Mouse (Mus musculus): ENCODE results near the gene Ulk4.

GRCm38 (mm10) chr9:121298411-121299091 lies 21.6 kb upstream of the Ulk4 start:
- TF ChIP-seq CTCF (IDR thresholded peaks at IDR 0.05; ENCODE audit: low read depth) (no peak), EP300 (IDR thresholded peaks at IDR 0.05; ENCODE audit: low read depth) (no peak)

Data from liver, postnatal 0 days (tissue).